Mouse (Mus musculus): ENCODE measurements around the gene Gps1. TPM values are rescaled to one million over a fixed set of nuclear protein-coding genes. Genes with fewer than 3 reads are reported as not detected.
"Not testable (repeated sequence)": the region's sequence is repeated elsewhere in the genome, so short reads cannot be mapped to it uniquely, and the experiment has no call there.

Gps1 gene
- polyA plus RNA-seq, 1 experiment from 2014 or later: 224 TPM

DNA sequence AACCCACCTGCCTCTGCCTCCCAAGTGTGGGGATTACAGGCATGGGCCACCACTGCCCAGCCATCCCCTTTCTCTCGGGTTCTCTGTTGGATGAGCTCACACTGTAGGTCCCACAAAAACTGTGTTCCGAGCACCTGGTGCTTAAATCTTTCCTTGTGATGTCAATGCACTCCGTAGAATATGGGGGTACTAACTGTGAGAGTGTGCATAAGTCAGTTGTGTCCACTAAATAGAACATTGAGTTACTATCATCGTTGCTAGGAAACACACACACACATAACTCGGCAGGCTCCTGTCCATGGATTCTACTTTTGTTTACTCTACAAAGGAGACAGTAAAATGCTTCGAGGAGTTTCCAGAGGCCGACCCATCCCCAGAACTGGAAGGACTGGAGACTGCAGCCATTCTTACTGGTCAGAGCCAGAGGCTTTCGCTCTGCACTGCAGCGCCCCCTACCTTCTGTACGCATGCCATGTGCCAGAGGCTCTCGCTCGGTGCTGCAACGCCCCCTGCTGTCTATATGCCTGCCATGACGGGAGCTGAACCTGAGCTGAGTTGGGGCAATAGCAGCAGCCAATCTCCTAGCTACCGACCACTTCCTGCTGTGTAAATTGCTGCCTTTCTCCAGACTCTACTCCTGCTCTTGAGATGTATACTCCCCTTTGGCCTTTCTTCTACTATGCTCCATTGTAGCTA lies 8.2 kb upstream of the Gps1 start:
- Histone ChIP-seq H3K4me2 (replicated peaks; ENCODE audit: low read depth, low read length) (no peak overlapping the region), H3K4me1 (ENCODE audit: control insufficient read depth, insufficient read depth, low read length) (no peaks in the 10 kb centered on the region; the same call in 1 of the 2 replicates), H3K4me3 (ENCODE audit: low read depth, low read length) (no peak overlapping the region), H3K36me3 (ENCODE audit: control insufficient read depth, insufficient read depth, low read length) (peaks cover 7% of the 10 kb centered on the region; the same call in 1 of the 2 replicates), H3K9ac (replicated peaks; ENCODE audit: low read depth, low read length) (no peak overlapping the region), H3K9me3 (ENCODE audit: control insufficient read depth, low read depth, low read length) (no peaks in the 10 kb centered on the region), H3K27me3 (ENCODE audit: control insufficient read depth, insufficient read depth, low read length) (no peaks in the 10 kb centered on the region), H3K27ac (ENCODE audit: low read length) (no peak overlapping the region)
- peak; percentile 87 for ATAC-seq (ENCODE audit: insufficient number of reproducible peaks, insufficient read depth, low FRiP score, low read depth)
- WGBS: 22% methylated on average over 15 of the region's 15 CpGs

DNA sequence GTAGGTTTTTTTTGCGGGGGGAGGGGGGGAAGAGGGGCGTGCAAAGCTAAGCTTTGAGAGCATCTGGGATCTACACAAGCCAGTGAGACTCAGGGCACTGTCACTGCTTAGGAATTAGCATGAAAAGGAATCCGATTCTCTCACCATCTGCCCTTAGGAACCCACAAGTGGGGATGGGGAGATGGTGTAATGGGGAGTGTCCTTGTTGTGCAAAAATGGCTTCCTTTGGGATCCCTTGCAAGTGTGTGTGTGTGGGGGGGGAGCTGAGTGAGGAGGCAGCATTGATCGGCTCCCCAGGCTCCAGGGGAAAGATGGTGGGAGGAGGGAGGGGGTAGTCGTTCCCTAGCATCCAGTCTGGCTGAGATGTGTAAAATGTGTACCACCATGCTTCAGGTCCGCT lies 6.9 kb upstream of the Gps1 start:
- Histone ChIP-seq H3K27ac (ENCODE audit: low read length) (no peak overlapping the region), H3K9me3 (ENCODE audit: control insufficient read depth, low read depth, low read length) (no peaks in the 10 kb centered on the region), H3K27me3 (ENCODE audit: control insufficient read depth, insufficient read depth, low read length) (no peaks in the 10 kb centered on the region), H3K4me1 (ENCODE audit: control insufficient read depth, insufficient read depth, low read length) (no peaks in the 10 kb centered on the region; the same call in 1 of the 2 replicates), H3K4me3 (ENCODE audit: low read depth, low read length) (no peak overlapping the region), H3K9ac (replicated peaks; ENCODE audit: low read depth, low read length) (no peak overlapping the region), H3K36me3 (ENCODE audit: control insufficient read depth, insufficient read depth, low read length) (peaks cover 7% of the 10 kb centered on the region; the same call in 1 of the 2 replicates), H3K4me2 (replicated peaks; ENCODE audit: low read depth, low read length) (no peak overlapping the region)
- ATAC-seq (ENCODE audit: insufficient number of reproducible peaks, insufficient read depth, low FRiP score, low read depth): no peak
- 35% methylated on average over 6 of the region's 6 CpGs for WGBS

DNA sequence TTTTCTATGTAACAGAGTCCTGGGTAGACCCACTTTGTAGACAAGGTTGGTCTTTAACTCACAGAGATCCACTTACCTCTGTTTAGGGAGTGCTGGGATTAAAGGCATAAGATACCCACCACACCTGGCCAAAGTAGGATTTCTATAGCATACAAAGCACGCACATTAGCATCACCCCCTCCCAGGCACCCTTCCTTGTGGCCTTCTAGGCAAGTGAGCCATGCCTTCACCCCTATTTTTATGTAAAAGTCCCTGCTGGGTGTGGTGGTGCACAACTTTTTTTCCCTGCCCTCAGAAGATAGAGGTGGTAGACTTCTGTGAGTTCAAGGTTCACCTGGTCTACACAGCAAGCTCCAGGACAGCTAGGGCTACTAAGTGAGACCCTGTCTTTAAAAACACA lies 4.2 kb upstream of the Gps1 start:
- 87% methylated on average over 1 of the region's 1 CpGs for WGBS

DNA sequence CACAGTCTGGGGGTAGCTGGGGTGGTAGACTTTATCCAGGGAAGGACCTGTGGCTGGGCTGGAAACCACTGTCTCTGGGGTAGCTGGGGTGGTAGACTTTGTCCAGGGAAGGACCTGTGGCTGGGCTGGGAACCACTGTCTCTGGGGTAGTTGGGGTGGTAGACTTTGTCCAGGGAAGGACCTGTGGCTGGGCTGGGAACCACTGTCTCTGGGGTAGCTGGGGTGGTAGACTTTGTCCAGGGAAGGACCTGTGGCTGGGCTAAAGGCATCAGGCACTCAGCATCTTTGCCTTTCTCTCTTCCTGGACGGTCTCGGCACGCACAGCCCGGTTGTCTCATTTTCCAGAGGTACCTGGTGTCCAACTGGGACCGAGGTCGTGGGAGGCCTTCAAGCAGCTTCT lies 2.7 kb upstream of the Gps1 start:
- not testable (repeated sequence) for H3K4me2 ChIP-seq (replicated peaks; ENCODE audit: low read depth, low read length); H3K27me3 ChIP-seq (ENCODE audit: control insufficient read depth, insufficient read depth, low read length); ATAC-seq (ENCODE audit: insufficient number of reproducible peaks, insufficient read depth, low FRiP score, low read depth); H3K9ac ChIP-seq (replicated peaks; ENCODE audit: low read depth, low read length); H3K27ac ChIP-seq (ENCODE audit: low read length); H3K4me1 ChIP-seq (ENCODE audit: control insufficient read depth, insufficient read depth, low read length); H3K4me3 ChIP-seq (ENCODE audit: low read depth, low read length); H3K9me3 ChIP-seq (ENCODE audit: control insufficient read depth, low read depth, low read length)
- peaks cover 11% of the 10 kb centered on the region for H3K36me3 ChIP-seq (ENCODE audit: control insufficient read depth, insufficient read depth, low read length)
- 94% methylated on average over 6 of the region's 6 CpGs for WGBS

More for the DNA sequence above, 4.2 kb upstream of the Gps1 start:
- Histone ChIP-seq H3K4me3 (ENCODE audit: low read depth, low read length) (no peak overlapping the region), H3K27ac (ENCODE audit: low read length) (no peak overlapping the region), H3K27me3 (ENCODE audit: control insufficient read depth, insufficient read depth, low read length) (no peaks in the 10 kb centered on the region), H3K9me3 (ENCODE audit: control insufficient read depth, low read depth, low read length) (no peaks in the 10 kb centered on the region), H3K36me3 (ENCODE audit: control insufficient read depth, insufficient read depth, low read length) (peaks cover 7% of the 10 kb centered on the region; the same call in 1 of the 2 replicates), H3K9ac (replicated peaks; ENCODE audit: low read depth, low read length) (no peak overlapping the region), H3K4me2 (replicated peaks; ENCODE audit: low read depth, low read length) (no peak overlapping the region), H3K4me1 (ENCODE audit: control insufficient read depth, insufficient read depth, low read length) (peaks cover 1% of the 10 kb centered on the region)
- ATAC-seq (ENCODE audit: insufficient number of reproducible peaks, insufficient read depth, low FRiP score, low read depth): no peak

DNA sequence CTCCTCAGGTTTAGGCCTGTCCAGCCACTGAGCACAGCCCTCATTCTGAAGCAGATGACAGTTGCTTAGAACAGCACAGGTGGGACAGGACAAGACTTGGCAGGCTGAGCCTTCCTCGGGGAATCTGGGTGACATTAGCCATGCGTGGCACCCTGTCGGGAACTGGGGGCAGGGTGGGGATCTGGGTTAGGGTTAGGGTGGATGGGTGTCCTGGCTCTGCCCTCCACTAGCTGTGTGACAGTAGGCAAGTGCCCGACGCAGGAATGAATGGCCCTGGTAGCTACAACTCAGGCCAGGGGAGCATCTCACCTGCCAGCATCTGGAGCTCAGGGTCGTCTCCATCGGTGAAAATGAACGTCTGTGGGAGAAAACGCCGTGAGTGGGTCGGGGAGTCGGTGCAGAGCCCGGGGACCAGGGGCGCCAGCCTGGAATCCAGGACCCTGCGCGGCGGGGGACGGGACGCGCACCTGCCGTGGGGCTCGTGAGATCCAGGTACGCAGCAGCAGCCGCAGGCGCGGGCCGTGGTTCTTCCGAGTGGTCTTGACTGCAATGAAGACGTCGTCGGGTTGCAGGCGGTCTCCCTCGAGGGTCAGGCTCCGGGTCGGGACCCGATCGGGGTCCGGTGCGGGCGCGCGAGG lies 527 bp upstream of the Gps1 start:
- peak; percentile 11; the same call in 1 of the 2 replicates for ATAC-seq (ENCODE audit: insufficient number of reproducible peaks, insufficient read depth, low FRiP score, low read depth)

DNA sequence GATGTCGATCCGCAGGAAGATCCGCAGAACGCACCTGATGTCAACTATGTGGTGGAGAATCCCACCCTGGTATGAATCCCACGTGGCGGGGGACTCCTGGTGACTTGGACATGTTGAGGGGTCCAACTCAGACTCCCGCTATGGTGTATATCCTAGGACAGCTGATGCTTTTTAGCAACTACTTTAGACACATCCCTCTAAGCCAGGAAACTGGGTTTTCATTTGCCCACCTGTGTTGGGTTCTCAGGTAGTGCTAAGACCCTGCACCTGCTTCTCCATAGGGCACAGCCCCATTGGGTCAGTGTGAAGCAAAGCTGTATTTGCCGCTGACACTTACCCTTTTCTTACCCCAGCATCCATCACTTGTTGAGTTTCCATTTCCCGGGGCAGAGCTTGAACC lies 1.1 kb downstream of the Gps1 start:
- 35% methylated on average over 9 of the region's 9 CpGs for WGBS
- Histone ChIP-seq H3K4me1 (ENCODE audit: control insufficient read depth, insufficient read depth, low read length) (peaks cover 7% of the 10 kb centered on the region; the same call in 1 of the 2 replicates), H3K9ac (replicated peaks; ENCODE audit: low read depth, low read length) (peak overlapping the region; percentile 88), H3K27me3 (ENCODE audit: control insufficient read depth, insufficient read depth, low read length) (no peaks in the 10 kb centered on the region), H3K36me3 (ENCODE audit: control insufficient read depth, insufficient read depth, low read length) (peaks cover 39% of the 10 kb centered on the region), H3K4me3 (ENCODE audit: low read depth, low read length) (peak overlapping the region; percentile 85), H3K4me2 (replicated peaks; ENCODE audit: low read depth, low read length) (peak overlapping the region; percentile 93), H3K27ac (ENCODE audit: low read length) (no peak overlapping the region), H3K9me3 (ENCODE audit: control insufficient read depth, low read depth, low read length) (no peaks in the 10 kb centered on the region)
- ATAC-seq (ENCODE audit: insufficient number of reproducible peaks, insufficient read depth, low FRiP score, low read depth): no peak

More for the DNA sequence above, 527 bp upstream of the Gps1 start:
- H3K4me2 ChIP-seq (replicated peaks; ENCODE audit: low read depth, low read length): peak overlapping the region; percentile 93
- peaks cover 7% of the 10 kb centered on the region; the same call in 1 of the 2 replicates for H3K4me1 ChIP-seq (ENCODE audit: control insufficient read depth, insufficient read depth, low read length)
- H3K9me3 ChIP-seq (ENCODE audit: control insufficient read depth, low read depth, low read length): no peaks in the 10 kb centered on the region
- peak overlapping the region; percentile 88 for H3K9ac ChIP-seq (replicated peaks; ENCODE audit: low read depth, low read length)
- H3K4me3 ChIP-seq (ENCODE audit: low read depth, low read length): peak overlapping the region; percentile 85
- no peaks in the 10 kb centered on the region for H3K27me3 ChIP-seq (ENCODE audit: control insufficient read depth, insufficient read depth, low read length)
- H3K27ac ChIP-seq (ENCODE audit: low read length): peak overlapping the region; percentile 49
- H3K36me3 ChIP-seq (ENCODE audit: control insufficient read depth, insufficient read depth, low read length): peaks cover 29% of the 10 kb centered on the region
- WGBS: 2% methylated on average over 42 of the region's 42 CpGs

DNA sequence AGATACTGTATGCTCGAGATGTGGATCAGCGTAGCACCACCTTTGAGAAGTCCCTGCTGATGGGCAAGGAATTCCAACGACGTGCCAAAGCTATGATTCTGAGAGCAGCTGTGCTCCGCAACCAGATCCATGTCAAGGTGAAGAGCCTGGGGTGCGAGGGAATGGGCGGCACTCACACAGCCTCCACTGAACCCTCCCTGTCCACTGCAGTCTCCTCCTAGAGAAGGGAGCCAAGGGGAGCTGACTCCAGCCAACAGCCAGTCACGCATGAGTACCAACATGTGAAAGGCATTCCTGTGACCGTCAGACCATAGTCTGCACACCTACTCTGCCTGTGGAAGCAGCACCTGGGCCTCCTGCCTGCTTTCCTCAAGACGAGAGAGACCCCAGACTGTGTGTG lies 4.4 kb downstream of the Gps1 start:
- not testable (repeated sequence) for H3K4me2 ChIP-seq (replicated peaks; ENCODE audit: low read depth, low read length); H3K4me3 ChIP-seq (ENCODE audit: low read depth, low read length); H3K27me3 ChIP-seq (ENCODE audit: control insufficient read depth, insufficient read depth, low read length); H3K9me3 ChIP-seq (ENCODE audit: control insufficient read depth, low read depth, low read length); H3K4me1 ChIP-seq (ENCODE audit: control insufficient read depth, insufficient read depth, low read length); H3K9ac ChIP-seq (replicated peaks; ENCODE audit: low read depth, low read length); H3K27ac ChIP-seq (ENCODE audit: low read length); ATAC-seq (ENCODE audit: insufficient number of reproducible peaks, insufficient read depth, low FRiP score, low read depth)
- WGBS: 89% methylated on average over 9 of the region's 10 CpGs
- peaks cover 67% of the 10 kb centered on the region for H3K36me3 ChIP-seq (ENCODE audit: control insufficient read depth, insufficient read depth, low read length)

DNA sequence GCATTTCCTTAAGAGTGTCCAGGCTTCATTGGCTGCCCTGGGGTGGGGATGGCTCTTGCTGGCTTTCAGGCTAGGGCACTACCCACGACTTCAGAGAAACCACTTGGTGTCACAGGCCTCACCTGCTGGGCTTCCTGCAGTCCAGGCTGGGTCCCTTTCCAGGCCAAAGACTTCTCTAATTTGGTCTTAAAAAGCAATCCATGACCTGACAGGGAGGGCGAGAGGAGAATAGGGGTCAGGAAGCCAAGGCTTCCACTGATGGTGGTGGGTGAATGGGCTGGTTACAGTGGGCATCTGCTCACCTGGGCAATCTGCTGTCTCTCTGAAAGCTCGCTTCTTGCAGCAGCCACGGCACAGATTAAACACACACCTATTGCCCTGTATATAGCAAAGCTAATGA lies 5.3 kb downstream of the Gps1 start:
- WGBS: 75% methylated on average over 4 of the region's 4 CpGs
- no peak for ATAC-seq (ENCODE audit: insufficient number of reproducible peaks, insufficient read depth, low FRiP score, low read depth)
- H3K27me3 ChIP-seq (ENCODE audit: control insufficient read depth, insufficient read depth, low read length): no peaks in the 10 kb centered on the region
- no peak overlapping the region for H3K4me3 ChIP-seq (ENCODE audit: low read depth, low read length)
- no peaks in the 10 kb centered on the region for H3K9me3 ChIP-seq (ENCODE audit: control insufficient read depth, low read depth, low read length)
- peaks cover 71% of the 10 kb centered on the region for H3K36me3 ChIP-seq (ENCODE audit: control insufficient read depth, insufficient read depth, low read length)
- H3K27ac ChIP-seq (ENCODE audit: low read length): no peak overlapping the region
- no peak overlapping the region for H3K9ac ChIP-seq (replicated peaks; ENCODE audit: low read depth, low read length)
- H3K4me1 ChIP-seq (ENCODE audit: control insufficient read depth, insufficient read depth, low read length): peaks cover 7% of the 10 kb centered on the region; the same call in 1 of the 2 replicates
- H3K4me2 ChIP-seq (replicated peaks; ENCODE audit: low read depth, low read length): no peak overlapping the region

Measured in stomach, embryonic 14.5 days (tissue).